Comparison of ENCODE assay signal across 8 mouse cellular contexts in the genomic region with DNA sequence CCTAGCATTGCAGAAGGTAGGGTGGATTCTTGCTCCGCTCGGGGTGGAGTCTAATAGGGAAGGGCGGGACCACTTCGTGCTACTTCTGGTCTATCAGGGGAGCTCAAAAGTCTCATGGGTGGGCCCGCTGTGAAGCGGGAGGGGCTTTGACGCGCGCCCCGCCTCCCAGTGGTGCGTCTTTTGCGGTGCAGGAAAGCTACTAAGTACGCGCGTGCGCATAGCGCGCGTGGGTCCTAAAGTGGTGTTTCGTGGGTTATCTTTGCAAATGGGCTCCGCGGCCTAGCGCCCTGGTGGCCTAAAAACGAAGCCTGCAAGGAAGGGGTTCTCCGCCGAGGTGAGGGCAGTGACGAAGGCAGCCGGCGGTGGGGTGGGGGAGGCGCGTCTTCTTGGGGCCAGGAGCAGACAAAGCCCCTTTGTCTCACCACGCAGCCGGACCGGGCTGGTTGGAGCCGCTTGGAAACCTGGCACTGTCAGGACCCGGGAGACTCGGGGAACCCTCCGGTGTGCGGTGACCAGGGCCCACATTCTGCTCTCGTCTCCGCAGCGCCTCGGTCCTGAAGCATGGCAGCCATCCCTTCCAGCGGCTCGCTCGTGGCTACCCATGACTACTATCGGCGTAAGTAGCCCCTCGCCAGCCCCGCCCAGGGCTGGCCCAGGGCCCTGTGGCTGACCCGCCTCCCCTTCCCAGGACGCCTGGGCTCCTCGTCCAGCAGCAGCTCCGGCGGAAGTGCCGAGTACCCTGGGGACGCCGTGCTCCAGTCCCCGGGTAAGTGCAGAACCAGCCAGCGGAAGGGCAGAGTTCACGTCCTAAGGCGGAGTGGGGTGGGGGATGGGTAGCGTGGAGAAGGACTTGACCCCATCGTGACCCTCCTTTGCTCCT. TPM values are rescaled to one million over a fixed set of nuclear protein-coding genes. Genes with fewer than 3 reads are reported as not detected.
DNase-seq lines count a peak whose midpoint lies in the region; ATAC-seq lines count a peak whose summit lies in the region.

A gene (plus strand): TSS at position 127 of the 880 bp plus-strand sequence.

- H3K27ac ChIP-seq in brown adipose tissue, adult 24 weeks (replicated peaks; ENCODE audit: low read depth, low read length), result peak within 1 kb of the TSS; percentile 99
- H3K27ac ChIP-seq in heart, embryonic 13.5 days (replicated peaks), result peak within 1 kb of the TSS; percentile 94
- H3K27ac ChIP-seq in liver, embryonic 12.5 days, result peak within 1 kb of the TSS; percentile 85
- H3K27ac ChIP-seq in stomach, embryonic 15.5 days, result peak within 1 kb of the TSS; percentile 95

- ATAC-seq in heart, embryonic 13.5 days (ENCODE audit: extremely low read depth, insufficient number of reproducible peaks, low FRiP score, low TSS enrichment), result peak; percentile 86
- peak; percentile 98 for ATAC-seq in liver, embryonic 12.5 days
- peak; percentile 97 for ATAC-seq in stomach, embryonic 15.5 days (ENCODE audit: insufficient read depth, low FRiP score, low read depth)

- under 1% methylated on average over 64 of the region's 64 CpGs for WGBS in heart, embryonic 13.5 days
- WGBS in liver, embryonic 12.5 days (ENCODE audit: insufficient replicate concordance), result under 1% methylated on average over 64 of the region's 64 CpGs
- WGBS in stomach, embryonic 15.5 days, result under 1% methylated on average over 64 of the region's 64 CpGs

- no peaks in the 10 kb centered on the region for H3K27me3 ChIP-seq in heart, embryonic 13.5 days (replicated peaks)
- H3K27me3 ChIP-seq in liver, embryonic 12.5 days (replicated peaks), result no peaks in the 10 kb centered on the region
- H3K27me3 ChIP-seq in stomach, embryonic 15.5 days (replicated peaks), result no peaks in the 10 kb centered on the region

- peak within 1 kb of the TSS; percentile 84 for H3K4me2 ChIP-seq in heart, embryonic 13.5 days
- H3K4me2 ChIP-seq in liver, embryonic 12.5 days, result peak within 1 kb of the TSS; percentile 98
- H3K4me2 ChIP-seq in stomach, embryonic 15.5 days, result peak within 1 kb of the TSS; percentile 92

- H3K4me1 ChIP-seq in brown adipose tissue, adult 24 weeks (ENCODE audit: control insufficient read depth, insufficient read depth, insufficient read length, low read length), result peaks cover 10% of the 10 kb centered on the region
- peaks cover 12% of the 10 kb centered on the region for H3K4me1 ChIP-seq in heart, embryonic 13.5 days
- H3K4me1 ChIP-seq in liver, embryonic 12.5 days, result peaks cover 23% of the 10 kb centered on the region
- peaks cover 11% of the 10 kb centered on the region for H3K4me1 ChIP-seq in stomach, embryonic 15.5 days

- peaks cover 13% of the 10 kb centered on the region for H3K36me3 ChIP-seq in heart, embryonic 13.5 days
- peaks cover 8% of the 10 kb centered on the region; the same call in 1 of the 2 replicates for H3K36me3 ChIP-seq in liver, embryonic 12.5 days
- no peaks in the 10 kb centered on the region for H3K36me3 ChIP-seq in stomach, embryonic 15.5 days

- no peaks in the 10 kb centered on the region for H3K9me3 ChIP-seq in heart, embryonic 13.5 days
- no peaks in the 10 kb centered on the region for H3K9me3 ChIP-seq in liver, embryonic 12.5 days (replicated peaks)
- H3K9me3 ChIP-seq in stomach, embryonic 15.5 days, result no peaks in the 10 kb centered on the region

- peak; percentile 98 for DNase-seq in CD4-positive, CD25-positive, alpha-beta regulatory T cell, adult 2 months (ENCODE audit: low read depth, low spot score)
- peak; percentile 47 for DNase-seq in fat pad, adult 2 months (ENCODE audit: extremely low read depth, low read depth, low spot score)
- DNase-seq in kidney, postnatal 10 days, result peak; percentile 94
- DNase-seq in natural killer cell, adult 2 months (ENCODE audit: low spot score in 2 of 2), result peak; percentile 93 to 95

- H3K9ac ChIP-seq in heart, embryonic 13.5 days, result peak within 1 kb of the TSS; percentile 94
- peak within 1 kb of the TSS; percentile 82 for H3K9ac ChIP-seq in liver, embryonic 12.5 days
- H3K9ac ChIP-seq in stomach, embryonic 15.5 days, result peak within 1 kb of the TSS; percentile 66

- peak within 1 kb of the TSS; percentile 78 for H3K4me3 ChIP-seq in brown adipose tissue, adult 24 weeks (ENCODE audit: insufficient read depth, low read depth, low read length)
- H3K4me3 ChIP-seq in heart, embryonic 13.5 days, result peak within 1 kb of the TSS; percentile 80
- H3K4me3 ChIP-seq in liver, embryonic 12.5 days, result peak within 1 kb of the TSS; percentile 82
- peak within 1 kb of the TSS; percentile 75 for H3K4me3 ChIP-seq in stomach, embryonic 15.5 days (replicated peaks)

RNA-seq across cellular contexts. Expression of the gene that starts here (rescaled TPM):
- polyA plus RNA-seq in brown adipose tissue, adult 24 weeks (2012; ENCODE audit: insufficient read depth, insufficient read length, missing spikeins), result 153 and 205 TPM in 2 replicates
- polyA plus RNA-seq in heart, embryonic 13.5 days (2015; fragmentation: Nextera tagmentation; extraction: Ambion mirVana), result 180 and 188 TPM in 2 replicates
- polyA plus RNA-seq in liver, embryonic 12.5 days (2016; fragmentation: Nextera tagmentation; extraction: Ambion mirVana), result 114 and 115 TPM in 2 replicates
- polyA plus RNA-seq in stomach, embryonic 15.5 days (2015; fragmentation: Nextera tagmentation; extraction: Ambion mirVana), result 249 and 269 TPM in 2 replicates

Comparison
In these comparisons a context has a peak if more than half of its experiments do, and no peak if none do; other contexts are left out.
1. Peak in every context shown above with its lines: DNase-seq, ATAC-seq, H3K4me3 ChIP-seq and H3K27ac ChIP-seq.
2. DNase-seq: peak in every context shown above with its lines; median percentile 98 in CD4-positive, CD25-positive, alpha-beta regulatory T cell, adult 2 months; 94 in kidney, postnatal 10 days; 94 in natural killer cell, adult 2 months; 47 in fat pad, adult 2 months.